Mouse (Mus musculus): ENCODE results near the gene Arhgap24.

DNA sequence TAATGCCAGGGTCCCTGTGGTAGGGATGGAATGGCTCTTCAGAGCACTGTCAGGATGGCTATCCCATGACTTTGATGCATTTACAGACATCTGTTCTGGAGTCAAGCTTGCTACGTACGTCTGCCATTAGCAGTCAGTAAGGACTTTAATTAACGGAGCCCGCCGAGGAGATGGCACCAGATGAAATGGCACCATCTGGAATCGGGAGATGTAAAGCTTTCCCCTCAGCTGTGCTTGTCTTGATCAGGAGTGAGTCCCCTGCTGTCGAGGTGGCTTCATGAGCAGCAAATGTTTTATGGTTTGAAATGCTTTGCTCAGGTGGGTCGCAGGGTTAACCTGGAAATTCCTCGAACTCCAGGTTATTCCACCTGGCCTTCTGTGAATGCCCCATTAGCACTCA, 267.0 kb downstream of the Arhgap24 start:
- TF ChIP-seq CTCF (IDR thresholded peaks at IDR 0.05; ENCODE audit: borderline replicate concordance, extremely low read depth, insufficient read depth, insufficient read length) (no peak), POLR2A (IDR thresholded peaks at IDR 0.05; ENCODE audit: borderline replicate concordance, extremely low read depth, insufficient read depth, insufficient read length, poor library complexity, severe bottlenecking) (no peak)
